Mouse (Mus musculus) embryo, embryonic 10.5 days (tissue): ENCODE data around the gene Mbtps1.

Experiments used
- DNase-seq: peaks from one replicate; pipeline ENCODE4 v3.0.0-alpha.2; 2015; ENCODE audit warnings: low spot score

Gene Mbtps1

DNA sequence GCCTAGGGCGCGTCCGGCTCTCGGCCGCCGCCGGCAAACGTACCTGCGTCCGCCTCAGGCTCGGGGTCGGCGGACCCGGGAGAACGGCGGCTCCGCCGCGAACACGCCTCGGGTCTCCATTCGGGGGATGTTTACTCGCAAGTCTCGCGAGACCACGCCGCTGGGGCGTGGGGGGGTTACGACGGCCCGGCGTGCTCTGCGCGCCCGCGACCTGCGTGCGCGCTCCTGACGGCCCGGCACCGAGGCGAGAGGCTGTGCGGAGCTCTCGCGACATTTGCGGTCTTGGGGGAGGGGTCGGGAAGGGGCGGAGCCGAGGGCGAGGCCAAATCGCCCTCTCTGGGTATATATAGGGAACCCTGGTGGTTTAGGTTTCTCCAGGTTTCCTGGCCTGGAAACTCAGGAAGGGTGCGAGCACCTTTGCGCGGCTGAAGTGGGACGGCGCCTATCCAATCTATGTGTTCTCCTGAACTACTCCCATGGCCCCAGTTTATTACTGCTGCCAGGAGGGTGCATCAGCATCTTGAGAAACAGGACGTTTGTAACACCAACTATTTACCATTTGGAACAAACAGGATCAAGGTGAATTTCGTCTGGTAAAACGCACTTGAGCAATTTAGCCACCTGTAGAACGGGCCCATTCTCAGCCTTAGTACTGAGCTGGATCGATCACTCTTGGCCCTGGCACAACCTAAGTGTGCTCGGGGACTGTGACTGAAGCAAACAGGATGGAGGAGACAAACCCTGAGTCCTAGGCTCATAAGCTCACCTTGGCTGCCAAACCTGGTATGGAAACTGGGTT is at the start of gene Mbtps1:
Gene Mbtps1 (minus strand): TSS at position 133 of the 799 bp plus-strand sequence.
- DNase-seq, result peak; percentile 97

DNA sequence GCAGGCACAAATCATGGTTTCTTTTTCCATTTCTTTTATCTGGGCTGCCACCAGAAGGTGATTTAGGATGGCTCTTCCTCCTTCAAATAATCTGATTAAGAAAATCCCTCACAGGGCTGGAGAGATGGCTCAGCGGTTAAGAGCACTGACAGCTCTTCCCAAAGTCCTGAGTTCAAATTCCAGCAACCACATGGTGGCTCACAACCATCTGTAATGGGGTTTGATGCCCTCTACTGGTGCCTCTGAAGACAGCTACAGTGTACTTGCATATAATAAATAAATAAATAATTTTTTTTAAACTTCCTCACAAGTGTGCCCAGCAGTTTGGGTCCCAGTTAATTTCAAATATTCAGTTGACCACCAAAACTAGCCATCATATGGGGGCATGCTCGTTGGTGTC is 47.7 kb upstream of the Mbtps1 start:
- no peak for DNase-seq

DNA sequence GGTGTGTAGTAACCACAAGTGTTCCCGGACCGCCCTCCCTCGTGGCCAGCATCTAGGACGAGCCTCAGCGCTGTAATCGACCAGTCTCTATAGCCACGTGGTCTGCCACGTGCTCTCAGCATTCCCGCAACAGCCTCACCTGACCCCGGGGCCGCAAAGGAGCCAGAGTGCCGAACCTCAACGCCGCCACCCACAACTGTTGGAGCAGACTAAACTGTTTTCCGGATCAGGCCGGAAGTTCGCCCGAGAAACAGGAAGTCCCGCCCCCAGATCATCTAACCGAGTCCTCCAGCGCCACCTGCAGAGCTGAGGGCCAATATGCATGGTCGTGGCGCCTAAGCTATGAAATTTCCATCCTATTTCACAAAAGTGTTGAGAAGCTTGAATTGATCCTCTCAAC is 46.5 kb upstream of the Mbtps1 start, which contains the start of gene Taf1c:
Gene Taf1c (minus strand): TSS at position 227 of the 400 bp plus-strand sequence.
- peak; percentile 99 for DNase-seq

DNA sequence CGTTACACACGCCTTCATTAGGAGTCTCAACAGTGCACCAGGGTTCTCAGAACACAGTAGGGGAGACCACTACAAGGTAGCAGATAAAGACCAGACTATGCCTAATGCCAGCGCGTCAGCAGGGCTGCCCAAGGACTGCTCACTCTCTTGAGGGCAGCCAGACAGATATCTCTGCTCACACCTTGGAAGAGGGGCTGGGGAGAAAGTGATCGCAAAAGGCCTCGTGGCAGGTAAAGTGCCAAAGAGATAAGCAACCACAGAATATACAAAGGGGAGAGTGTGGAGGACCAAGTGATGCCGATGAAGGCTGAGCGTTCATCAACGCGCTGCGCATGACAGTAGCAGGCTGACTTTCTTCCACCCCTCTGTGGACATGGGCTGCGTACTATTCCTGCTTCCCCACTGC is 45.9 kb upstream of the Mbtps1 start:
- DNase-seq, result no peak

DNA sequence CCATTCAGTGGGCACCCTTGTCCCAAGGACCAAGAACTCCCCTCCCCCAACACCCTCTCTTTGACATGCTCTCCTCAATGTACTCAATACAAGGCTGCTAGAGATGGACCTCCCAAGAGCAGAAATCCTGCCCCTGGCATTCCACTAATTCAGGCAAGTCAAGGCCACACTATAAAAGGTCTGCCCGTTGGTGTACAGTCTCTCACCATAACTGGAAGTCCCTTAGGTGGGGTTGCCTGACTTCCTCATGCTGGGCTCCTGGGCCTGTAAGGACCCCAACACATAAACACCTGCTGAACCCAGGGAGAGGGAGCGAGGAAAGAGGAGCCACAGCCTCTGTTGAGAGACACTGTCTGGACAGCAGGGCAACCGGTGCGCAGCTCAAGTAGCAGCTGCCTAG is 45.2 kb upstream of the Mbtps1 start:
- no peak for DNase-seq

DNA sequence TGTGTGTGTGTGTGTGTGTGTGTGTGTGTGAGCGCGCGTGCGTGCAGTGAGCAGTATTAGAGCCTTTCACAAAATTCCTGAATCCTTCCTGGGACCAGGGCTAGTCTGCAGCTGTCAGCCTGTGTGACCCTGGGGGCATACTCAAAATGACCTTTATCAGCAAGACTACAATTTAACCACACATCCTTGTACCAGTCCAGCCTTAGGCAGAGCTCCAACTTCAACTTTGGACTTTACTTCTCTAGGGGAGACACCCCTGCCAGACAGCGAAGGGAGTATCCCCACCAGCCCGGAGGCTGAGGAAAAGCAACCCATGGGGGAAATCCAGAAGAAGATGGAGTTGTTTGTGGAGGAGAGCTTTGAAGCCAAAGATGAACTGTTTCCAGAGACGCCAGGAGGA is 32.9 kb upstream of the Mbtps1 start:
- no peak for DNase-seq

DNA sequence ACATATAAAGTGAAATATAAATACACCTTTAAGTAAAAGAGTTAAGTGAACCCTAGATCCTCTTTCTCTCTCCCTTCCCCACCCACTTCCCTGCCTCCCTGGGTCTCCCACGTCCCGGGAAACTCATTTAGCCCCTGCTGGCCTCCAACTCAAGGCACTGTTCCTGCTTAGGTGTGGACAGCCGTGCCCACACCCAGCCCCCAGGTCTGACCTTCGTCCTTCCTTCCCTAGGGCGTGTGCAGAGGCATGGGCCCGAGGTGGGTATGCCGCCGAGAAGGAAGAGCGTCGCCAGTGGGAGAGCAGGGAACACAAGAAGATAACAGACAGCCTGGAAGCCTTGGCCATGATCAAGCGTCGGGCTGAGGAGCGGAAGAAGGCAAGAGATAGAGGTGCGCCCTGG is 31.8 kb upstream of the Mbtps1 start:
- DNase-seq, result no peak

DNA sequence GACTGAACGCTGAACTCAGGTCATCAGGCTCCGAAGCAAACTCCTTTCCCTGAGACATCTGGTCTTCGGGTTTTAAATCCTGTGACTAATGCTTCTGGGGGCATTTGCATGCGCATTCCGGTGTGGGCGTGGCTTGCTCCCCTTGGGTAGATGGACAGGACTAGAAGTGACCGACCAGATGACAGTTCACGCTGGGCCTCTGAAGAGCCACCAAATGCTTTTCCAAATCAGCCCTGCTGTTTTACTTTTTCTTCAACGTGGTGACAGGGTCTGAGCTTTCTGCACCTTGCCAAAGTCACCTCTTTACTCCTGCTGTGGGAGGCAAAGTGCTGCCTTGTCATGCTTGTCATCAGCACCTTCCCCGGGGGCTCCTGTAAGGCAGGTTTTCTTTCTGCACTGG is 30.3 kb upstream of the Mbtps1 start:
- peak; percentile 56 for DNase-seq

DNA sequence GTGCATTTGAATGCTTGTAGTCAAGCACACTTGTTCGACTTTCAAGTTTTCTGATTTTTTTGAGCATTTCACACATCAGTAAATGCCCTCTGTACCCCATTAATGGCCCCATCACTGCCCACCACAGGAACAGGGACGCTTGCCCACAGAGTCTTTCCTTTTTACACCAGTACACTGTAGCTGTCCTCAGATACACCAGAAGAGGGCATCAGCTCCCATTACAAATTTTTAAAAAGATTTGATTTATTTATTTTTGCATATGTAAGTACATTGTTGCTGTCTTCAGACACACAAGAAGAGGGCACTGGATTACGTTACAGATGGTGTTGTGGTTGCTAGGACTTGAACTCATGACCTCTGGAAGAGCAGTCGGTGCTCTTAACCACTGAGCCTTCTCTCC is 29.8 kb upstream of the Mbtps1 start:
- DNase-seq, result no peak

DNA sequence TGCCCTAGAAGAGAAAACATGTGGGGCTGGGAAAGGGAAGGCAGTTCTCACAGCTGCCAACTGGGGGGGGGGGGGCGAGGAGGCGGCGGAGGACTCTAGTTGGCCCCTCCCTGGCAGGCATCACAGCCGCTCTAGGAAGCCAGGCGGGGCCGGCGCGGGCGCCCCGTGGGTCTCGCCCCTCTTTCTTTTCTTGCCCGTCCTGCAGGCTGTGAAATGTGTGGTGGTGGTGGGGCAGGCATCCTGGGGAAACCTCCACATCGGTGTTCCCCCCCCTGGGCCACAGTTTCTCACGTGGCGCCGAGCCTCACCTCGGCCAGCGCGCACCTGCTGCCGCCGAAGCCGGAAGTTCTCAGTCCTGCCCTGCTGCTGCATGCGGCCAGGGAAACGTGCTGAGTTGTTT is 27.4 kb upstream of the Mbtps1 start:
- DNase-seq, result no peak

DNA sequence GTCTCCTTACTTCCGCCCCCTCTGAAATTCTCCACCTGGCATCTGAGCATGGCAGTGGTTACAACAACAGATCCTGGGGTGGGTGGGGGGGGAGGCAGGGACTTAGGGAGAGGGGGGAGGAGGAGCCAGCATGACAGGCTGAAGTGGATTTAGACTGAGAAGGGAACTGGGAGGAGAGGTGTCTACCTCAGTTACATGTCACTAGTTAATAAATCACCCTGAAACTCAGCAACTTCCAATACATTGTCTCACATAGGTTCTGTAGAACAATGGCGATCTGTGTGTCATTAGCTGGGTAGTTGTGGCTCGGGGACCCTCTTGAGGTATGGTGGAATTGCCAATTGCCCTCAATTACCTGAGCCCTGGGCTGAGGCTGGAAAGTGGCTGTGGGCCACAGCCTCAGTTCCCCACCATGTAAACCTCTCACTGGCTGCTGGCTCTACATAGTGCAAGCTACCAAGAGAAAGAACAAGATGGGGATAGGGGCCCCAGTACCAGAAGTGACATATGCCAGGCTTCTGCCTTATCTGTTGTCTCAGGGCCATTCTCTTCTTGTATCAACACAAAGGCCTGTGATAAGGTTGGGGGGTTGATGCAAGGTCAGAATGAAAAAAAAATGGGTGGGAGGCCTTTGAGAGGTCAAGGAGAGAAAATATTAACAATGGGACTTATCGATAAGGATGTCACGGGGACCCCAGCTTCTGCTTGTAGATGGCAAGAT is 22.1 kb upstream of the Mbtps1 start:
- DNase-seq, result no peak

DNA sequence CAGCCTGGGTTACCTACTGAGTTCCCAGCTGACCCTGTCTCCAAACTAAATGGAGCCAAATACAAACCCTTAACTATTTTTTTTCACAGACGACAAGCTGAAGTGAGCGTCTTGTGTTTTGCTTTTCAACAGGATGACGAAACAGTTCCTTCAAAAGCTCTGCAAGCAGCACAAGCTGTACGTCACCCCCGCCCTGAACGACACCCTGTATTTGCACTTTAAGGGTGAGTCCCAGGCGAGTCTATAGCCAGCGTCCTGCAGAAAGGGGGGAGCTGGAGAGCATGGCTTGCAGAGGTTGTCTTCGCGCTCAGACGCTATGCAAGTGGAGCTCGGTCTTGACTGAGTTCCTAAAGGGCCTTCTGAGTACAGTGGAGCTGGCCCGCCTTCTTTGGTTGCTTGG is 20.6 kb upstream of the Mbtps1 start:
- DNase-seq, result no peak

DNA sequence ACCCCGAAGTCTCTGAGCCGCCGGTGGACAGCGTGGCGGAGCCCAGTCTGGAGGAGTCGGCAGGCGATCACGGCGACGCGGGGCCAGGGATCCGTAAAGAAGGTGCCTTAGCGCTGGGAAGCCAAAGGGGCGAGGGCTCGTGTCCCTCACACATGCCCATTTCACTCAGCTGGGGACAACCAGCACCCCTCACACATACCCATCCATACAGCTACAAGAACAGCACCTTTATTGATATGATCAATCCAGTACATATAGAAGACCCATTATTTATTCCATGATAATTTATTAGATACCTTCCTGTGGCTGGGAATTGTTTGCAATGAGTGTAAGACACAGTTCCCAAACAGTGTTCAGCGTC is 16.8 kb upstream of the Mbtps1 start:
- DNase-seq, result no peak

DNA sequence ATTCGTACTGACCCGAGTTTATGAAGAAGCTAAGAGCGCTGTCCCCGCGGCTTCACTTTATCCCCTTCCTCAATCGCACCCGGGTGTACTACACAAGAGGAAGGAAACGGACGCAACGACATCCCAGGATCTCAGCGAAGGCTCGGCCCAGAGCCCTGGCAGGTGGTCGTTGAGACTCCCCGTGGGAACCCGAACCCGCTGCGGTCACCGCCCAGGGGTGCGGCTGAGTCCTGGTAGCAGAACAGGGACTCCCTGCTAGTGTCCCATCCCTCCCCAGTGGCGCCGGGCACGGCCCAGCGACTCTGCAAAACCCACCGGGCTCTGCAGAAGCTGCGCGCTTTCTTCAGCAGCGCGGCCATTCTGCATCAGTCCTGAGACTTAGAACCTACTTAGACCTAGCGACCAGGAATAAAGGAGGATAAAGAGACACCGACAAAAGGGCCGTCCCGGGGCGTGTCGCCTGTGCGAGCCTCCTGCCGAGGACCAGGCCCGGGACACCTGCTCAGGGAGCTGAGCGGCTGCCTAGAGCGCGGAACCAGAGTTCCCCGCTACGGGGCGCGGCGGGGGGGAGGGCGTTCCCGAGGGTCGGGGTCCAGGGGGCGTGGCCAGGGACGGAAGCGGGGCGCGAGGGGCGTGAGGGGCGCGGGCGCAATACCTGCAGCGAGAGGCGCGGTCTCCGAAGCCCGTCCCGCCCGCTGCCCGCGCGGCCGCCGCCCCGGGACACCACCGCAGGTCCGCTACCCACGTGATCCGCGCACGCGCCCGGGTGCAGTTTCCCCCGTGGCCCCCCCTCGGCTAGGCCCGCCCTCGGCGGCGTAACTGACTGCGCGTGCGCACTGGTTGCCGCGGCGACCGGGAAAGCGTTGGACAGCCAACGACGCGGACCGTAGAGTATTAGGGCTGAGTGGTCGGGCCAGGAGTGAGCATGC is 16.2 kb upstream of the Mbtps1 start, which contains the start of the genes Hsdl1 and Dnaaf1:
Gene Hsdl1 (minus strand): TSS at position 747 of the 929 bp plus-strand sequence.
Gene Dnaaf1 (plus strand): TSS at position 799 of the 929 bp plus-strand sequence.
- DNase-seq, result peak; percentile 93

DNA sequence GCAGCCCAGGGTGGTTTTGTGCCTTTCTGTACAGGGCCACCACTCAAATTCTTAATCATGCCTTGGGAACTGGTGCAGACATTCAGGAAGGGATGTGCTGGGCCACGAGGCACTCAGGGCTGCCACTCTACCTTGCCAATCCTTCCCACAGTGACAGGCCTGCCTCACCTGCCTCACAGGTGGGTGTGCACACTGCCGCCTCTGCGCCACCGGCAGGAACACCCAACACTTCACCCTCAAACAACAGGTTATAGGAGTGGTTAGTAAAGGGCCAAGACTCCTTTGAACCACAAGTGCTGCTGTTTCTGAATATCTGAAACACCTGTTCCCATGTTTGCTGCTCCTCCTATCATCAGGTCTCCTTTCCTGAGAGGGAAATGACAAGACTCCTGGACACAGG is 13.9 kb upstream of the Mbtps1 start:
- no peak for DNase-seq

DNA sequence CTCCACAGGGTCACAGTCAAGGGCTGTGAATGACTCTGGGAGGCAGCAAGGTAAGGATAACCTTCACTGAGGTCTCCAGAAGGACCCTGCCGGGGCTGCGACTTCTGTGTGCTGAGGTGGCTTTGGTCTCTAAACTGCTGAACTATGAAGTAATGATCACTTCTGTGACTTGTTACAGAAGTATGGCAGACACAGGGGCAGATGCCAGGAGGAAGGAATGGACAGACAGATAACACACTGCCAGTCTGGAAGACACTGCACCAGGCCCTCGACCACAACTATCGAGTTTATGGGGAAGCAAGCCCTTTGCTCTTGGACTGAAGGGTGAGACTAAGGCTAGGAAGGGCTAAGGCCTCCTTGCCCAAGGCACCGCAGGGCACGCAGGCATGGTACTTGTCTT is 12.6 kb upstream of the Mbtps1 start:
- DNase-seq, result no peak

DNA sequence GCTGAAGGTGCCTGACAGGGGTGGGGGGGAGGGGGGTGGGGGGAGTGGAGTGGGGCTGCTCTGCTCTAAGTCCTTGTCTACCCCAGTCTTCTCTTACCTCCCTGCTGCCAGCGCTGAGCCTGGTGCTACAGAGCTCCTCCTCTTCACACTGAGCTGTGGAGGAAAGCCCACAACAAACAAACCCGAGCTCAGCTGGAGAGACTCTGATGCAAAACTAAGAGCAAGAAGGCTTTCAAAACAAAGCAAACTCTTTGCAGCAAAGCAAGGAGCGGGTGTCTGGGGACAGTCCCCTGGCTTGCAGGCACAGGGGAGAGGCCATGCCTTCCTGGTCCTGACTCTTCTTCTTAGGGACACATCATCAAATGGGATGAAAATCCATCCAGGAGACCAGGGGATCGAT is 11.3 kb upstream of the Mbtps1 start:
- no peak for DNase-seq

DNA sequence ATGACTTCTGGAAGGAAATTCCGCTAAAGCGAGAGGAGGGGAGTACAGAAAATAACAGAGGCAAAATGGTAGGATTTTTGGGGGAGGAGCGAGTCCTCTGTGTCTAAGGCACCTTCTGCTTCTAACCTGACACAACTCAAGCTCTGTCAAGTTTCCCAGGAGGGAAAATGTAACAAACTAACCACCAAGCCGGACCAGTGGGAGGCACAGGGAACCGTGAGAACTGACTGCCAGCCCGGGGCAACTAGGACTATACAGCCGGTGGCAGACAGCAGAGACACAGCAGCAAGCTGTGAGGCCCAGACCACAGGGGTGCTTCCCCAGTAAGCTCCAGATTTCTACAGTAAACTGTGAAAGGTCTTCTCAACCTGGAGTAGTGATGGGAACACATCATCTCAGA is 10.4 kb upstream of the Mbtps1 start:
- no peak for DNase-seq

DNA sequence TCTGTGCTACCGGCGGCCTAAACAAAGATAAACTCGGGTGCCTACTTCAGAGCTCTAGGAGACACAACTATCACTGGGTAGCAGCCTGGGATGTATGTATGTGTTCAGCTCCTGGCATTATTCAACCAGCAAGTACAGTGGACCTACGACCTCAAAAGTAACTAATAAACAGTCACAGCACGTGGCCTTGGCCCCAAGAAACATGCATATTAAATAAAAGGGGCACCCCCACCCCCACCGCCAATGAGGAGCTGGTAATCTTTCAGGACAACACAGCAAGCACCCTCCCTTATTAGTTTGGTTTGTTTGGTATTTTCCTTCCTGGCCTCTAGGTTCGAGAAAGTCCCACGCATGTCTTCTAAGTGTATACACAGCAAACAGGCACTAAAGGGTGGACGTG is 9.7 kb upstream of the Mbtps1 start:
- no peak for DNase-seq

DNA sequence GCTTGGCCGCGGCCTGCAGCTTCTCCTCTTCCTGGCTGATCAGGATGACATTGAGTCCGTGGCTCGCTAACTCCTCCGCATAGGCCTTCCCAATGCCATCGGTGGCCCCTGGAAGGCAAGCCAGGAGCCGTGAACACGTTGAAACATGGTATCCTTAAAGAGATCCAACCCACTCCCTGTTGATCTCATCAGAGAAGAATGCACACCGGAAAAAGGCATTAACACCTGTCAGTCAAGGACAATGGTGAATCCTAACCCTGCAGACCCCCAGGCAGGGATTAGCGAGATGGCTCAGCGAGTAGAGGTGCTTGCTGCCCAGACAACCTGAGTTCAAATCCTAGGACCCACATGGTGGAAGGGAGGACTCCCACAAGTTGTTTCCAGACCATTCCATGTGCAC is 7.8 kb upstream of the Mbtps1 start:
- no peak for DNase-seq

DNA sequence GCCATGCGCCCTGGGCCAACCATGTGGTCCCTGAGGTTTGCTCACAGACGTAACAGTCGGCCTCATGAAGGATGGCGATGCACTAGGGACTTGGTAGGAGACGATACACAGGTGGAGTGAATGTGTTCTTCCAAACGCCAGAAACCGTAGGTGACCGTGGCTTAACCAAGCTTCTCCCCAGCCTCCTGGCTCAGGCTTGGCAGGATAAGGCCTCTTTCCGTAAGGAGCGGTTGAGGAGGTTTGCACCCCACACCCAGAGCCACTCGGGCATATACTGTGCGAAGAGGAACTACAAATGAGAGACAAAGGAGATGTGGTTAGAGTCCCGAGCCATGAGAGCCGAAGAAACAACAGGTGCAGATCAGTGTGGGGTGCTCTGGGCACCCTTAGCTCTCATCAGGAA is 5.3 kb upstream of the Mbtps1 start:
- DNase-seq, result no peak

DNA sequence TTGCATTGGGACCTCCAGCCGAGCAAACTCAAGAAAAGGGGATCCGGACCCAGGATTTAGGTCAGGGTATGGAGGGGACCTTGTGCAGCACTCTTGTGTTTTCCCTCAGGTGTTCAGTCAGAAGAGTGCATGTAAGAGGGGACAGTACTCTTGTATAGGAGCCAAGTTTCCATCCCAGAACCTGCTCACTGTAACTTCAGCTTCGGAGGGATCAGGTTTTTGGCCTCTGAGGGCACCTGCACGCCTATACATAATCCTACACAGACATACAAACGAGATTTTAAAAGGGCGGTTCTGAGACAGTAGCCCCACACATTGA is 826 bp upstream of the Mbtps1 start:
- DNase-seq, result no peak
